Mouse (Mus musculus): Measurements from ENCODE around the gene Eif5b.
"Not testable (repeated sequence)": the region's sequence is repeated elsewhere in the genome, so short reads cannot be mapped to it uniquely, and the experiment has no call there.

GRCm38 (mm10) chr1:37976666-37977065 lies 21.1 kb upstream of the Eif5b start:
- TF ChIP-seq POLR2A (IDR thresholded peaks at IDR 0.05; ENCODE audit: control insufficient read depth, low read depth, low read length); CTCF (IDR thresholded peaks at IDR 0.05; ENCODE audit: control insufficient read depth, insufficient read depth, insufficient replicate concordance, low read depth, low read length): not testable (repeated sequence)

Data from testis, adult 2 months (tissue).